Mouse (Mus musculus): ENCODE data around the gene Zc3h7b.
"Not testable (repeated sequence)": the region's sequence is repeated elsewhere in the genome, so short reads cannot be mapped to it uniquely, and the experiment has no call there.

Zc3h7b gene

DNA sequence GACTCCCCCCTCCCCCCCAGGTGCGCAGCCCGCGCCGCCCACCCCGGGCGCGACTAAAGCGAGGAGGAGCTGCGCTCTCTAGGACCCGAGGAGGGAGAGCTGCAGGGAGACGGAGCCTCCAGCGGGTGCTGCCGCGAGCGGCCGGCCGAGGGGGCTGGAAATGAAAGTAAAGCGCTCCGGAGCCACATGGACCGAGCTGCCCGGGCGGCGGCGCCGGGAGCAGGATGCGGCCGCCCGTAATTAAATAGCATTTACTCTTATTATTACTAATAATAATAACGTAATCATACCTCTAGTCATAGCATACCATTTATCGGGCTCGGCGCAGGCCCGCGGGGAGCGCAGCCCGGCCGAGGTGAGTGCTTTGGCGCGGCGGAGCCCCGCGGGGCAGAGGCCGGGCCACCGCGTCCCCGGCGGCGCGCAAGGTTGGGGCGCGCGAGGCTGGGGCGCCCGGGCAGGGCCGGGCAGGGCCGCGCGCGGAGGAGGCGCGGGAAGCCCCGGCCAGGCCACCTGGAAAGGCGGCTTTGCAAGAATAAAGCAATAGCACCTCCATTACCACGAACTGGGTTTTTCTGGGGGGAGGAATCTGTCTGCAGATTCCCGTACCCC lies at the start of gene Zc3h7b, which contains the start of gene Rangap1:
Gene Zc3h7b (plus strand): TSS at position 66 of the 609 bp plus-strand sequence.
Gene Rangap1 (minus strand): TSS at position 539 of the 609 bp plus-strand sequence.
- DNase-seq (ENCODE audit: low spot score in 2 of 2): peak; percentile 52 to 67

- DNase-seq (ENCODE audit: low spot score in 2 of 2): no peak
Observed at GRCm38 (mm10) chr15:81697175-81697574, 47.7 kb upstream of the Zc3h7b start, which contains the start of gene Chadl. Gene Chadl (minus strand): TSS chr15:81697287.

DNA sequence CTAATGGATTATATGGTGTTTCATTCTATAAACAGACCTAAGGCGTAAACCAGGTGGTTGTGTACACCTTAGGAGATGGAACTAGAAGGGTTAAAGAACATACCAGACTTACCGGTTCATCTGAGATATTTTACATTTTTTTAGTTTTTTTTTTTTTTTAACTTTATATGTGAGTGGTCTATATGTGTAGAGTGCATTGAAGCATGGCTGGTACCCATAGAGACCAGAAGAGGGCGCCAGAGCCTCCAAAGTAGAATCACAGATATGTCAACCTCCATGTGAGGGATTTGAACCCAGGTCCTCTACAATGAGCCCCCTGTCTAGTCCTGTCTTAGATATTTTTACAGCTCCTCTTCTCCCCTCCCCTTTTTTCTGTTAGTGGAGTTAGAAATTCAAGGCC lies 47.0 kb upstream of the Zc3h7b start:
- DNase-seq (ENCODE audit: low spot score in 2 of 2): peak in 1 of 2 experiments; percentile 44

DNA sequence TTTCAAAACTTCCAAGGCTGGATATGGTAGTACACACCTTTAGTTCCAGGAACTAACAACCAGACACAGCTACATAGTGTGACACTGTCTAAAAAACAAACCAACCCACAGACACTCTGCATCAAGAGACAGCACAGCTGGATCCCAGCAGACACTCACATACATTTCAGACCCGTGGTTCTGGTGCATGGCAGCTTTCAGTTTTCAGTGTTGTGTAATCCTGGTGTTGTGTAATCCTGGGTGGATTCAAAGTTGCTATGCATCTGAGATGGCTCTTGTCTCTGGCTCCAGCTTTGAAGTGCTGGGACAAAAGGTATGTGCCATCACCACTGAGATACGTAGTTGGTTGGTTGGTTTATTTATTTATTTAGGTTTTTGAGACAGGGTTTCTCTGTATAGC lies 46.3 kb upstream of the Zc3h7b start:
- no peak for DNase-seq (ENCODE audit: low spot score in 2 of 2)

- no peak for DNase-seq (ENCODE audit: low spot score in 2 of 2)
Observed at GRCm38 (mm10) chr15:81700161-81700560, 44.7 kb upstream of the Zc3h7b start.

DNA sequence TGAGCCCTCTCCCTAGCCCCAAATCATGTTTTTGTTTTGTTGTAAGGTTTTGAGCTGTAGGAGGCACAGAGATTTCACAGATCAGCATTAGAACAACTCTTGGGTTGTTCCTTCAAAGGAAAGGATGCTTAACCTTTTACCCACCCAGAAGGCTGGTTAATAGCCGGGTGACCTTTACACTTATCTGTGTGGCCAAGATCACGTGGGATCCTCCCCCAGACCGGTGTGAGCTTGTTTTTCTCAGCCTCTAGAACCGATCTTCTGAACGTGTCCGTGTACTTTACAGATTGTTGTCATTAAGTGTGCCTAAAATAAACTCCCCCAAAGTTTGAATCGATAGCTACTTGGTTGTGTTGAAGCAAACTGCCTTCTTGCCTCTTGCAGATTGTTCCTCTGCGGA lies 44.3 kb upstream of the Zc3h7b start:
- no peak for DNase-seq (ENCODE audit: low spot score in 2 of 2)

GRCm38 (mm10) chr15:81701350-81701749 lies 43.5 kb upstream of the Zc3h7b start:
- DNase-seq (ENCODE audit: low spot score in 2 of 2): not testable (repeated sequence)

- no peak for DNase-seq (ENCODE audit: low spot score in 2 of 2)
Observed at GRCm38 (mm10) chr15:81702306-81703093, 42.4 kb upstream of the Zc3h7b start.

GRCm38 (mm10) chr15:81703094-81703489 lies 41.8 kb upstream of the Zc3h7b start:
- DNase-seq (ENCODE audit: low spot score in 2 of 2): no peak

- DNase-seq (ENCODE audit: low spot score in 2 of 2): no peak
Observed at GRCm38 (mm10) chr15:81708991-81709390, 35.9 kb upstream of the Zc3h7b start.

GRCm38 (mm10) chr15:81709686-81710085 lies 35.2 kb upstream of the Zc3h7b start:
- DNase-seq (ENCODE audit: low spot score in 2 of 2): no peak

GRCm38 (mm10) chr15:81710801-81711200 lies 34.1 kb upstream of the Zc3h7b start:
- DNase-seq (ENCODE audit: low spot score in 2 of 2): no peak

GRCm38 (mm10) chr15:81713742-81714141 lies 31.1 kb upstream of the Zc3h7b start:
- DNase-seq (ENCODE audit: low spot score in 2 of 2): no peak

GRCm38 (mm10) chr15:81718336-81719138 lies 26.3 kb upstream of the Zc3h7b start:
- DNase-seq (ENCODE audit: low spot score in 2 of 2): no peak

DNA sequence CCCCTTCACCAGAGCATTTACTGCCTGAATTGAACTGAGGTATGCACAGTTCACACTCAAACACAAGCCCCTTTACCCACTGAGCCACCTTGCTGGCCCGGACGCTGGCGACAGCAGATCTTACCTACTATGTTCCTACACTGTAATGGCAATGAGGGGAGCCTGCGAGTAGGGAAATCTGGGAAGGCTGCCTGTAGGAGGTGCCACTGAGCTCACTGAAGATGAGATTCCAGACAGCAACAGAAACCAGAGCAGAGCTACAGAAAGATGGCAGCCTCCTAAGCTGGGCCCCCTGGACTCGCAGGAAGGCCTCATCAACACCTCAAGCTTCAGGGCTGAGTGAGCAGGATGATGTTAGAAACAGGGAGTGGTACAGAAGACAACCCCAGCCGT lies 25.7 kb upstream of the Zc3h7b start:
- DNase-seq (ENCODE audit: low spot score in 2 of 2): no peak

- DNase-seq (ENCODE audit: low spot score in 2 of 2): no peak
Observed at GRCm38 (mm10) chr15:81722361-81722760, 22.5 kb upstream of the Zc3h7b start.

- DNase-seq (ENCODE audit: low spot score in 2 of 2): no peak
Observed at GRCm38 (mm10) chr15:81723653-81724052, 21.2 kb upstream of the Zc3h7b start.

DNA sequence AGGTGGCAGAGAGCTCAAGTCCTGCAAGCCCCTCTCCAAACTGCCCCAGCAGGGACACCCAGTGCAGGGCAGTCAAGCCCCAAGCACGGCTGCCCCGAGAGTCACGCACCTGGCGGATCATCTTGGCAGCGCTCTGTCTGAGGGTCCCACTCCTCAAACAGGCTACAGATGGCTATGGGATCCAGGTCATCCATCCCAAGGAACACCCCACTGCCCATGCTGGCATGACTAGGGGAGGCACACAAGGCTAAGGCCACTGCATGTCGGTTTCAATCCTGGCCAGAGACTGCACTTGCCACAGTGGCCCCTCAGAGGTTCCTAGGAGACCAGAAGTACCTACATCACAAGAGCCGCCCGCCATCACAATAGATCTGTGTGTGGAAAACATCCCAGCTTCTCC lies 18.9 kb upstream of the Zc3h7b start:
- DNase-seq (ENCODE audit: low spot score in 2 of 2): no peak

DNA sequence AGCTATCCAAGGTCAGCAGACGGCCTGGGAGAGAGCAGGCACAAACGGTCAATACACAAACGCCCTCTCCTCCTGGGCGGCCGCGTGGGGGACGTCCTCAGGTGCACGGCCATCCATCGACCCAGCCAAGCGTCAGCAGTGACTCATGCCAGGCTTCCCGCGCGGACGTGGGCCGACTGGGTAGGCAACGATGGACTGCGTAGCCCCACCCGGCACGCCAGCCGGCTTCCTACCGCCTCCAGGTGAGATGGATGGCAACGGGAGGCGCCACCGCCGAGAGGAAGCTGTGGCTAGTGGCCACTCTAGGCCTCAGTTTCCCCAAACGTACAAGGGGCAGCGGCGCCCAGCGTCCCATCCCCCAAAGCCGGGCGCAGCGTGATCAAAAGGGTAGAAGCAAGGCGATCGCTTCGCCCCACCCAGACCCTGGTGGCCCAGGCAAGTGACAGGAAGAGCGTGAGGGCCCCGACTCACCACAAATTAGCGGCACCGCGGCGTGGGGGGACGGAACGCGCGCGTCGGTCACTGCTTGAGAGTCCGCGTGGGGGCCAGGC lies 15.5 kb upstream of the Zc3h7b start:
- peak; percentile 32 to 42 for DNase-seq (ENCODE audit: low spot score in 2 of 2)

DNA sequence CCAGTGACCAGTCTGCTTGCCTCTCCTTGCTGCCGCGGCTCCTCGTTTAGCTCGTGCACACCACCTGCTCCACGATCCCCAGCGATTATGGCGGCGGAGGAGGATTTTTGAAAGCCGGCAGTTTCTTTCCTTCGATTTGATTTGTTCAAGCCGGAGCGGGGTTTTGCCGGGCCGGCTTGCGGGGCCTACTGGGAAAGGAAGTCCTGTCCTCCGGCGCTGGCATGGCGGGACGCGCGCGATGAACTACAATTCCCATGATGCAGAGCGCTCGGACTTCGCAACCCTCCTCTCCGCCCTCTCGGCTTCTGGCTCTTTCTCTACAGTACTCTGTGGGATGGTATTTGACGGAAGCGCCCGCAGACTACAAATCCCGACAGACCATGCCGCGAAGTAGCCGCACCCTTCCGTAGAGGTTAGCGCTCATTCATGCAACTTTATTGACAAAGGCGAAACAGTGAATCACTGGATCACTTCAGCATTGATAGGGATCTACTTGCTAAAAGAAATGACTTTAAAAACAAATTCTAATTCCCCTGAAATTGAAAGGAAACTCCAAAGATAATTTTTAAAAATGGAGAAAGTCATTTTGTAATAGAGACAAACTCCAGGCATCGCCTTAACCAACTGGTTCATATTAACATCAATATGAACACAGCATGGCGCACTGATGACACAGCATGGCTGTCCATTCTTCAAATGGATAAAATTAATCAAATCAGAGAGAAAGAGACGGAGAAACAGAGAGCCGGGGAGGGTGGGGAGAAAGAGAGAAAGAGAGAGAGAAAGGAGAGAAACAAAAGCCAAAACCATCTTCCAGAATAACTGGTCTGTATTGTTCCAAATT lies 14.8 kb upstream of the Zc3h7b start:
- peak; percentile 97 to 98 for DNase-seq (ENCODE audit: low spot score in 2 of 2)

DNA sequence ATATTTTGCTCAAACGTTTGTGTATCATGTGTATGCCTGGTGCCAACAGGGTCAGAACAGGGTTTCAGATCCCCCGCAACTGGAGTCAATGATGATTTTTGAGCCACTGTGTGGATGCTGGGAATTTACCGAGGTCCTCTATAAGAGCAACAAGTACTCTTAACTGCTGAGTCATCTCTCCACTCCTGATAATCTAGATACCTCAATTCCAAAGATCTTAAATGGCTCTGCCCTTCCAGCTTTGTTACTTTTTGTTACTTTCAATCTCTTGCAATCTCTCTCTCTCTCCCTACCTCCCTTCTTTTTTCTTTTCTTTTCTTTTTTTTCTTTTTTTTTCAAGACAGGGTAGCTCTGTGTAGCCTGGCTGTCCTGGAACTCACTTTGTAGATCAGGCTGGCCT lies 9.8 kb upstream of the Zc3h7b start:
- DNase-seq (ENCODE audit: low spot score in 2 of 2): no peak
